Mouse (Mus musculus): ENCODE results near the gene Clec4e.
"Not testable (repeated sequence)": the region's sequence is repeated elsewhere in the genome, so short reads cannot be mapped to it uniquely, and the experiment has no call there.

Clec4e gene

GRCm38 (mm10) chr6:123252735-123253134 is 36.9 kb downstream of the Clec4e start:
- Histone ChIP-seq H3K27me3 (ENCODE audit: insufficient read depth, low read length) (no peaks in the 10 kb centered on the region), H3K4me1 (replicated peaks; ENCODE audit: low read depth, low read length) (no peaks in the 10 kb centered on the region), H3K4me3 (replicated peaks; ENCODE audit: low read length) (no peak overlapping the region), H3K9me3 (ENCODE audit: low read length) (peaks cover 21% of the 10 kb centered on the region), H3K36me3 (ENCODE audit: insufficient read depth, low read length) (no peaks in the 10 kb centered on the region)
- TF ChIP-seq CTCF (conservative IDR thresholded peaks at IDR 0.05; ENCODE audit: low read length) (no peak), NANOG (IDR thresholded peaks at IDR 0.05; ENCODE audit: borderline replicate concordance, low read length) (no peak), POU5F1 (IDR thresholded peaks at IDR 0.05; ENCODE audit: borderline replicate concordance, low read length) (no peak)

GRCm38 (mm10) chr6:123248862-123249261 is 40.8 kb downstream of the Clec4e start:
- not testable (repeated sequence) for H3K4me1 ChIP-seq (replicated peaks; ENCODE audit: low read depth, low read length); H3K9me3 ChIP-seq (ENCODE audit: low read length); H3K27me3 ChIP-seq (ENCODE audit: insufficient read depth, low read length); H3K36me3 ChIP-seq (ENCODE audit: insufficient read depth, low read length); H3K4me3 ChIP-seq (replicated peaks; ENCODE audit: low read length)

- peaks cover 7% of the 10 kb centered on the region for H3K9me3 ChIP-seq (ENCODE audit: low read length)
- no peaks in the 10 kb centered on the region for H3K4me1 ChIP-seq (replicated peaks; ENCODE audit: low read depth, low read length)
- no peak overlapping the region for H3K4me3 ChIP-seq (replicated peaks; ENCODE audit: low read length)
- no peaks in the 10 kb centered on the region for H3K27me3 ChIP-seq (ENCODE audit: insufficient read depth, low read length)
- TF ChIP-seq POU5F1 (IDR thresholded peaks at IDR 0.05; ENCODE audit: borderline replicate concordance, low read length), result no peak
- TF ChIP-seq NANOG (IDR thresholded peaks at IDR 0.05; ENCODE audit: borderline replicate concordance, low read length), result no peak
- no peak for TF ChIP-seq CTCF (conservative IDR thresholded peaks at IDR 0.05; ENCODE audit: low read length)
- no peaks in the 10 kb centered on the region for H3K36me3 ChIP-seq (ENCODE audit: insufficient read depth, low read length)
Measured at GRCm38 (mm10) chr6:123244201-123244600, 45.5 kb downstream of the Clec4e start.

GRCm38 (mm10) chr6:123237582-123237981 is 52.1 kb downstream of the Clec4e start:
- TF ChIP-seq CTCF (conservative IDR thresholded peaks at IDR 0.05; ENCODE audit: low read length) (no peak), POU5F1 (IDR thresholded peaks at IDR 0.05; ENCODE audit: borderline replicate concordance, low read length) (no peak), NANOG (IDR thresholded peaks at IDR 0.05; ENCODE audit: borderline replicate concordance, low read length) (no peak)
- no peak overlapping the region for H3K4me3 ChIP-seq (replicated peaks; ENCODE audit: low read length)
- no peaks in the 10 kb centered on the region for H3K27me3 ChIP-seq (ENCODE audit: insufficient read depth, low read length)
- no peaks in the 10 kb centered on the region for H3K9me3 ChIP-seq (ENCODE audit: low read length)
- H3K36me3 ChIP-seq (ENCODE audit: insufficient read depth, low read length), result no peaks in the 10 kb centered on the region
- no peaks in the 10 kb centered on the region for H3K4me1 ChIP-seq (replicated peaks; ENCODE audit: low read depth, low read length)

Data from E14TG2a.4 (cell line).